Mouse (Mus musculus): ENCODE results near the gene Ryr1.

GRCm38 (mm10) chr7:29085981-29086380, 39.0 kb downstream of the Ryr1 start:
- TF ChIP-seq CTCF (IDR thresholded peaks at IDR 0.05; ENCODE audit: low read depth), result no peak
- no peak for TF ChIP-seq EP300 (IDR thresholded peaks at IDR 0.05; ENCODE audit: low read depth)
